Mouse (Mus musculus) brain, adult 10 weeks (tissue): ENCODE data around the gene Adam33. TPM values are rescaled to one million over a fixed set of nuclear protein-coding genes. Genes with fewer than 3 reads are reported as not detected.

Source experiments
- polyA plus RNA-seq: library from polyadenylated mRNA; stranded (reverse); fragments of 350-450 nt; fragmentation: Illumina TruSeq; extraction: RNeasy Lipid Tissue Mini Kit (QIAGEN cat#74804); gene quantifications from one replicate; pipeline ENCODE4 v1.2.3, GENCODE M21; 2015; ENCODE audit warnings: low read depth, low replicate concordance

The Adam33 gene
- polyA plus RNA-seq: 4.2 TPM

DNA sequence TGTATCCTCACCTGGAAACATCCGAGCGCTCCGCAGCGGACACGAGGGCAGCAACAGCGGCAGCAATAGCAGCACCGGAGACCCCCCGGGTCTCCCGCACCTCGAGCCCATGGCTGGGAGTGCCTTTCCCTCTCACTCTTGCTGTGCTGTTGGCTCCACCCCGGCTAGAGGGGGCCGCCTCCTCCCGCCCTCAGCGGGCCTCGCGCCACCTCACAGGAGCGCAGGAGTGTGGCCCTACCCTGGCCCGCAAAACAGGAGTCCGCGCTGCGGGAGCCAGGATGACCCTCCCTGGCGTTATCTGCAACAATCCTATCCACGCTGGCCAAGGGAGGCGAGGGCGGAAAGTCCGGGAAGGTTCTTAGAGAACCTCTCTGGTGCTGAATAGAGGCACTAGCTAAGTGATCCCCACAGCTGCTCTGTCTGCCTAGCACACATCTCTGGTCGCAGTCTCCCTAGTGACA, at the start of gene Adam33:
Gene Adam33, minus strand, starts transcription at position 411 of the 461 bp plus-strand sequence.

DNA sequence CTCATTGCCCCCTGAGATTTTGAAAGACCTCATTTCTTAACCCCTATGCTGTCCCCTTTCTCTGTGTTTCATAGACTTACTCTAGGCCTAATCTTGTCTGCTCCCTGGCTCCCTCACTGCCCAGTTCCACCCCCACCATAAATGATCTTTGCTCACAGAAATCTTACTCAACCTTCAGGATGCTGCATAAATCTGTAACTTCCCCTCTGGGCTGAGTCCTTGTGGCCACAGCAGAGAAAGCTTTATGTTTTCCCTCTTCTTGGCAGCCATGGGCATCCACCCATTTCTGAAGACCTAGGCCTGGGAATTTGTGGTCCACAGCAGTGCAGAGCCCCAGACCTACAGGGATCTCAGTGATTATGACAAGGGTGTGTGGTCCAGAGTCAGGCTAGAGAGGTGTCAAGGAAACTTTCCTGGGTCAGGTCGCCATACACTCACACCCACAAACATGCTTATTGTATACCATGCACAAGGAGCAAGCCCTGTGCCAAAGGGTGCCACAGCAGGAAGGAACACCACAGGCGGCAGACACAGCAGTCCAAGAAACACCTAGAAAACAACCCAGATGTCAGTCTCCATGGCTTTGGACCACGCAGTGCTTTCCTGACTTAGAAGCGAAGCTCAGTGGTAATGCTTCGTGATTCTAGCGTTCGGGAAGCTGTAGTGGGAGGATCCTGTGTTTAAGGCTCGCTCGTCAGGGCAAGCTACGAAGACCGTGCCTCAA, 23.2 kb upstream of the Adam33 start, which contains the start of gene Siglec1:
Gene Siglec1, minus strand, starts transcription at position 99 of the 724 bp plus-strand sequence.

DNA sequence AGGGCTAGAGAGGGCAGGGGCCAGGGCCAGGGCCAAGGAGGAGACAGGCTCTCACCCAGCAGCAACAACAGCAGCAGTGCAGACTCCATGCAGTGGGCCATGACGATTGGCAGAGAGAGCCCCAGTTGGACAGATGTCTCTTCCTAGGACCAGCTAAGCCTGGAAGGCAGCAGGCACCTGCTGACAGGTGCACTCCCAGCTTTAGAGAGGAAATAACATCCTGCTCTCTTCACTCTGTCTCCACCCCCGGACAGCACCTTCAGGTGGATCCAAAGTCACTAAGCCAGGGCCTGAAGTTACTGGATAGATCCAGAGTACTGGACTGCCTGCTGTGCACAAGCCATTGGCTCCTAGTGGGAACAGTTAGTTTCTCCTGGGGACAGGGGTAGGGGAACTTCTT, 20.6 kb downstream of the Adam33 start, which contains the start of gene Gfra4:
Gene Gfra4, minus strand, starts transcription at position 101 of the 400 bp plus-strand sequence.

Other genes with a start within 250 kb of the Adam33 start
- gene 4930402H24Rik, start 157.4 kb downstream of the Adam33 start, polyA plus RNA-seq: 55.6 TPM
- gene Atrn, start 157.3 kb downstream of the Adam33 start, polyA plus RNA-seq: 62.9 TPM
- gene Gfra4, start 20.7 kb downstream of the Adam33 start, polyA plus RNA-seq: 68.5 TPM
- gene Siglec1, start 23.0 kb upstream of the Adam33 start, polyA plus RNA-seq: 0.10 TPM
- gene Hspa12b, start 63.5 kb upstream of the Adam33 start, polyA plus RNA-seq: 5.9 TPM
- gene Gm11037, start 69.7 kb upstream of the Adam33 start, polyA plus RNA-seq: not detected
- 74.8 TPM for gene 1700037H04Rik, start 96.3 kb upstream of the Adam33 start, polyA plus RNA-seq
- 72.3 TPM for gene Cenpb, start 116.3 kb upstream of the Adam33 start, polyA plus RNA-seq
- 14.3 TPM for gene Cdc25b, start 123.1 kb upstream of the Adam33 start, polyA plus RNA-seq
- gene Spef1, start 123.5 kb upstream of the Adam33 start, polyA plus RNA-seq: 7.2 TPM
- gene Ap5s1, start 143.3 kb upstream of the Adam33 start, polyA plus RNA-seq: 27.3 TPM
- gene Mavs, start 170.2 kb upstream of the Adam33 start, polyA plus RNA-seq: 7.1 TPM
- 44.0 TPM for gene Pank2, start 198.7 kb upstream of the Adam33 start, polyA plus RNA-seq